Mouse (Mus musculus): ENCODE results near the gene Aff1.

The Aff1 gene

GRCm38 (mm10) chr5:103813291-103813690 lies 121.1 kb downstream of the Aff1 start:
- DNase-seq = no peak

- no peak for DNase-seq
Observed at GRCm38 (mm10) chr5:103813997-103814542, 121.9 kb downstream of the Aff1 start.

GRCm38 (mm10) chr5:103814551-103815248 lies 122.5 kb downstream of the Aff1 start:
- no peak for DNase-seq

GRCm38 (mm10) chr5:103815249-103815617 lies 123.1 kb downstream of the Aff1 start:
- DNase-seq = no peak

GRCm38 (mm10) chr5:103816718-103817117 lies 124.5 kb downstream of the Aff1 start:
- DNase-seq = no peak

GRCm38 (mm10) chr5:103817754-103818153 lies 125.6 kb downstream of the Aff1 start:
- DNase-seq = peak; percentile 83

- no peak for DNase-seq
Observed at GRCm38 (mm10) chr5:103818602-103819001, 126.4 kb downstream of the Aff1 start.

- no peak for DNase-seq
Observed at GRCm38 (mm10) chr5:103819674-103820073, 127.5 kb downstream of the Aff1 start.

- DNase-seq = no peak
Observed at GRCm38 (mm10) chr5:103821062-103821461, 128.9 kb downstream of the Aff1 start.

- DNase-seq = no peak
Observed at GRCm38 (mm10) chr5:103821500-103822298, 129.5 kb downstream of the Aff1 start.

- no peak for DNase-seq
Observed at GRCm38 (mm10) chr5:103822949-103823348, 130.8 kb downstream of the Aff1 start.

GRCm38 (mm10) chr5:103828304-103828703 lies 136.1 kb downstream of the Aff1 start:
- no peak for DNase-seq

GRCm38 (mm10) chr5:103828729-103829128 lies 136.6 kb downstream of the Aff1 start:
- no peak for DNase-seq

- DNase-seq = no peak
Observed at GRCm38 (mm10) chr5:103829158-103829557, 137.0 kb downstream of the Aff1 start.

GRCm38 (mm10) chr5:103830886-103831285 lies 138.7 kb downstream of the Aff1 start:
- no peak for DNase-seq

- peak; percentile 64 for DNase-seq
Observed at GRCm38 (mm10) chr5:103835471-103836147, 143.4 kb downstream of the Aff1 start.

- DNase-seq = peak; percentile 77
Observed at GRCm38 (mm10) chr5:103836148-103836784, 144.1 kb downstream of the Aff1 start.

GRCm38 (mm10) chr5:103838550-103839264 lies 146.5 kb downstream of the Aff1 start:
- DNase-seq = peak; percentile 37

- no peak for DNase-seq
Observed at GRCm38 (mm10) chr5:103839265-103839626, 147.1 kb downstream of the Aff1 start.

- DNase-seq = peak; percentile 63
Observed at GRCm38 (mm10) chr5:103843938-103844337, 151.8 kb downstream of the Aff1 start.

- no peak for DNase-seq
Observed at GRCm38 (mm10) chr5:103845418-103846153, 153.4 kb downstream of the Aff1 start.

GRCm38 (mm10) chr5:103846154-103846551 lies 154.0 kb downstream of the Aff1 start:
- no peak for DNase-seq

Measured in kidney, adult 18-20 months (tissue).